Mouse (Mus musculus) layer of hippocampus, postnatal 10 days (tissue): ENCODE measurements around the gene Matk. TPM values are rescaled to one million over a fixed set of nuclear protein-coding genes. Genes with fewer than 3 reads are reported as not detected.

Source experiments
- DNase-seq, 2 experiments: peaks; one replicate each; pipeline ENCODE4 v3.0.0; 2021; ENCODE audit warnings: low spot score in 2 of 2
- total RNA-seq, 2 experiments: library from RNA; stranded (reverse); gene quantifications; 2 replicates each; pipeline ENCODE4 v1.2.3; 2021

Matk gene
- total RNA-seq, 2 experiments from 2014 or later, result 222 to 266 TPM

GRCm38 (mm10) chr10:81284719-81285118, 32.0 kb downstream of the Matk start:
- no peak for DNase-seq

GRCm38 (mm10) chr10:81285694-81286450, 33.1 kb downstream of the Matk start:
- peak; percentile 91 for DNase-seq

DNA sequence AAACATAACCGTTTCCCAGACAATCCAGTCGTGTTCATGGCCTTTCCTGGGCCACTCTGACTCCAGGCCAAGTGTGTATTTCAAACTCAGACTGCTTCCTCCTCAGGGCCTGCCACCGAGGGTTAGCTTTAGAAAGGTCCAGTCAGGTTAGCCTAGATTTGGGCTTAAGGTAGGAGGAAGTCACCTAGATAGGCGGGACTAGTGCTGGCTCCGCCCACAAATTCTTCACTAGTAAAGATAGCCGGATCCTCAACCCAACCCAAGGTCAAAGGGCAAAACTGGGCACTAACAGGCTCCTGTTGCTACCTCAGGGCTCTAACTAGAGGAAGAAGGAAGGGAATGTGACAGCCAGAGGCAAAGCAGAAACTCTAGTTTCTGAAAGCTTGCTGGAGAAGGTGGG, 33.9 kb downstream of the Matk start:
- DNase-seq, result no peak

DNA sequence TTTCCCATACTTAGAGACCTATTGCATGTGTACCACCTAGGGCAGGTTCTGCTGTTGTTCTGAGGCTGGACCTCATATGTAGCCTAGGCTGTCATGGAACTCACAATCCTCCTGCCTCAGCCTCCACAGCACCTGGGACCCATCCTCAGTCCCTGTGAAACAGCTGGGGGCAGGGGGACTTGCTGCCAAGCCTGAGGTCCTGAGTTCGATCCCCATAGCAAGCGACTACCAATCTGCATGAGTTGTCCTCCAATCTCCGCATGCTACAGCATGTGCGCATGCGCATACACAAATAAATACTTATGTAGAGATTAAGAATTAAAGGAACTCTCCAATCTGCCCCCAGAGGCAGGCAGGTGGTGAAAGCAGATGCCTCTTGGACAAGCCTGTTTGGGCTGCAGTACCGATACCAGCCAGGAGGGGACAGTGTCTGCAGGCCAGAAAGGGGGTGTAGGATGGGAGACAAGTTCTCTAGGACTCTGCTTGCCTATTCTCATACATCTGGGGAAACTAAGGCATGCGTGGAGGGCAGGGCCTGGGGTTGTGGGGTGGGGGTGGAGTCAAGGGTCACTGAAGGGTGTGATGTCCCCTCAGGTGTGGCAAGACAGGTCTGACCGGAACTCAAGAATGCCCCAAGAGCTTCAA, 34.9 kb downstream of the Matk start:
- peak; percentile 65 to 66 for DNase-seq

GRCm38 (mm10) chr10:81288601-81289000, 35.9 kb downstream of the Matk start:
- DNase-seq, result peak; percentile 57 to 61

GRCm38 (mm10) chr10:81289278-81289677, 36.5 kb downstream of the Matk start:
- peak; percentile 70 to 78 for DNase-seq

GRCm38 (mm10) chr10:81289811-81290210, 37.1 kb downstream of the Matk start:
- DNase-seq, result no peak

DNA sequence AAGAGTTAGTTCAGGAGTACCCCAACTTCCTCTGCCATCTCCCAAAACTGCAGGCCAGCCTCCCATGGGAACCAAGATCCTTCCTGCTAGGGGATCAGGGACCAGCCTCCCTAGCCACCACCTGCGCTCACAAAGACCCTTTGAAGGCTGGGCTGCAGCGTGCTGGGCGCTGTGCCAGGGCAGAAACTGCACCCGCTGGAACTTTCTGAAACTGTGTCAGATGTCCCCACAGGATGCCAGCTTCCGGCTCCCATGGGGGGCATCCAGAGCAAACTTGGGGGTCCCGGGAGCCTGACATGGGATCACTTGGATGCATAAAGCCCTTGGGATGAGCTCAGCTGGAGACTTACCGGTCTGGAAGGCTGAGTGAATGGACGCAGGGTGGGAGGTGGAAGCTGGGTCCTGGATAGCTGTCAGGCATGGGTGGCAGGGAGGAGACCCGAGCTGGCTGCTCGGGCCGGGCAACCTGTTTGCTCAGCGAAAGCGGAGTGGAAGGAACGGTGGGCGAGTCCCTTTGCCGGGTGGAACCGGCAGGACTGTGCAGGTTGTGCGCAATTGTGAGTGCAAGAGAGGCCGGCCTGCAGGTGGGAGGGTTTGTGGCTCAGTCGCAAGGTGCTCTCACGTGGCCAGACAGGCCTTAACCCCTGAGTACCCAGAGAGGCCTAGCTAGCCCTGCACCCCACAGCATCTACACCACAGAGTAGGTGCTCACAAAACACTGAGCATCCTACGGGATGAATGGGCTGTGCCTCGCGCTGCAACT, 38.1 kb downstream of the Matk start:
- no peak for DNase-seq

DNA sequence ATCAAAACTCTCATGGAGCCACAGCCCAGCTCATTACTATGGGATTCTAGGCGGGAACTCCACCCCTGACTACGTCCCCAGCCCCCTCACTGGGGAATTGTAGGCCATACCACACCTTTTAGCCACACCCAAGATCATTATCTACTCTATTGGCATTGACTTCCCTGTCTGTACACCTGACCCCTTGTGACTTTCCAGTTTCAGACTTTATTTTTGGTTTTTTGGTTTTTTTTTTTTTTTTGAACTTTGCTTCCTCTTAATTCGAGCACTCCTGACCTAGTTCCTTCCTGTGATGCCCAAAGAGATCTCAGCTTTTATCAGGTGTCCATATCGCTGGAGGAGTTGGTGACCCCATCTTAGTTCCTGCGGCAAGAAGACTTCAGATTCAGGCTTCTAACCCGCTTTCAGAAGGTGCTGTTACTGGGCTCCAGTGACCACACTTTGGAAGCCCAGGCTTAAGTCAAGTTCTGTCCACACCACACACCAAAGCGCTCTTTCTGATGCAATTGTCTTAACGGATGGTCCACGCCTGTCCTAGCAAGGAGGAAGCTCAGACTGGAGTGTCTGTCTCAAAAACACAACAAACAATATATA, 38.9 kb downstream of the Matk start, which contains the start of gene Tjp3:
Gene Tjp3 (minus strand): TSS at position 71 of the 594 bp plus-strand sequence.
- DNase-seq, result no peak

DNA sequence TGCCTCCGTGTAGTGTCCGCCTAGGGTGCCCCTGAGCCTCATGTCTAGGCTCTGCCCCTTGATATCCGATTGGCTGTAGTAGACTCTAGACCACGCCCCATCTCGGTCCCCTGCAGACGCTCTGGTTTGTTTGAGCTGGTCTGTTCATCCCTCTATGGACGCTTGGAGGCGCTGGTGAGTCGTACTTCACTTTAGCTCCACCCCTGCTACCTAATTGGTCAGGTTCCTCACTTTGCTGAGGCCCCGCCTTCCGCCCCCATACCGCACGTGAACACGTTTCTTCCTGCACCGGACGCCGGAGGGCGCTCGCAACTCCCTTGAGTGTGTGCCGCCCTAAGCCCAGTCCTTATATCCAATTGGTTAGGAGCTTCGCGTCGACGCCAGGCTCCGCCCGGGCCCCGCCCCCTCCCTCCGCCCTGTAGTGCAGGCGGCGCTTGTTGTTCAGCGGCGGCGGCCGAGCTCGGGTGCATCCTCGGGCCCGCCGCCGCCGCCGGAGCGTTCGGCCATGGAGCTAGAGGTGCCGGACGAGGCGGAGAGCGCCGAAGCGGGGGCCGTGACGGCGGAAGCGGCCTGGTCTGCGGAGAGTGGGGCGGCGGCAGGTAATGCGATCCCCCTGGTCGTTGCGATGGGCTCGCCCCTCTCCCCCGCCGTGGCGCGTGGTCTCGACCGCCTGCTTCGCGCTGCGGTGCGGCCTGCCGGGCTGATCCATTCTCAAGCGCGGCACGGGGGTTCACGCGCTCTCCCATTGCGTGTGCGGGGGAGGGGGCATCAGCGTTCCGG, 40.0 kb downstream of the Matk start, which contains the start of gene Pip5k1c:
Gene Pip5k1c (plus strand): TSS at position 410 of the 780 bp plus-strand sequence.
- DNase-seq, result peak; percentile 99 to 100

- DNase-seq, result no peak
These were observed 40.7 kb downstream of the Matk start for GRCm38 (mm10) chr10:81293334-81294030.

DNA sequence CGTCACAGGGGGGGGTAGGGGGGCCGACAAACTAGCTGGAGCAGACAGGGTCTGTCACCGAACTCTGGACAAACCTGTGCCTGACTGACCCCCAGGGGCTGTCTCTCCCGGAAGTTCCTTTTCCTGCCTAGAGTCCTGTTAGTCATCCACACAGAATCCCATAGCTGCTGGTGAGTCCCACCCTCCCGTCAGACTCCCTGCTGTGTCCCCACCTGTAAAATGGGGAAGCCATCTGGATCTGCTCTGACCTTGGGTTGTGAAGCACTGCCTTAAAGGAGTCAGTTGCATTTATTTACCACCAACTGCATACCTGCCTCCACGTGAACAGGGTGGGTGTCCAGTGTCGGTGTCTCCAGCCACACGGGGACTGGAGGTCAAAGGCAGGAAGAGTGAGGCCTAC, 41.7 kb downstream of the Matk start:
- no peak for DNase-seq

- no peak for DNase-seq
These were observed 42.5 kb downstream of the Matk start for GRCm38 (mm10) chr10:81295185-81295584.

DNA sequence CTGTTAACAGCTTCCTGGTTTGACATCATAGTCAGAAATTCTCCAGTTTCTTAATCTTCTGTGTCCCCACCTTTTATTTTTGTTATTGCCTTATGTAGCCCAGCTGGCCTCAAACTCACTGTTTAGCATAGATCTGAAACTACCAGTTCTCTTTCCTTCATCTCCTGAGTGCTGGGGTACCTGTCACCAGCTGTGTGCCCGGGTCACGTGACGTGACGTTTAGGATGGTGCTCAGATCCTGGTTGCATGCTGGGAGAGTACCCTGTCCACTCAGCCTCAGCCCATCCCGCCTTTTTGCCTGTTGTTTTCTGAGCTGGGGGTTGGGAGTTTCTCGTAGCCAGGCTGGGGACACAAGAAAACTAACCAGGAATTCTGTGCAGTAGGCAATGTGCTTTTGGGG, 44.5 kb downstream of the Matk start:
- no peak for DNase-seq

DNA sequence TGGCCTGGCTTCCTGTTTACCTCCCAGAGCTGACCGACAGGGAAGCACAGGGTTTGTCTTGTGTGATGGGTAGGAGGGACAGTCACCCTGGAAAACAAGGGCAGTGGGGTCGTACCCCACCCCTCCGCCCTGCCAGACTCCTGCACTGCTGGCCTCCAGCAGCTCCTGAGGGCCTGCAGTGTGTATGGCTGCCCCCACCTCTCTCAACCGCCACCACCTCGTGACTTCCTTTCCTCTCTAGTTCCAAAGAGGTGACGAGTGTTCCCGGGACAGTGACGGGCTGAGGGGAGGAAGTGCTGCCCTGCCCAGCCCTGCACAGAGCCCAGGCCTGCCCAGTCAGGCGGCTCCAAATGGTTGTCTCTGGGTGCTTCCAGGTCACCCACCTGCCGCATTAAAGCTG, 45.1 kb downstream of the Matk start:
- DNase-seq, result no peak

GRCm38 (mm10) chr10:81298369-81299100, 45.8 kb downstream of the Matk start:
- DNase-seq, result no peak

- DNase-seq, result no peak
These were observed 47.0 kb downstream of the Matk start for GRCm38 (mm10) chr10:81299585-81300351.

GRCm38 (mm10) chr10:81300352-81300907, 47.7 kb downstream of the Matk start:
- no peak for DNase-seq
